Mouse (Mus musculus) hindbrain, embryonic 11.5 days (tissue): ENCODE measurements around the gene Gng7. TPM values are rescaled to one million over a fixed set of nuclear protein-coding genes. Genes with fewer than 3 reads are reported as not detected.
A peak's percentile ranks its signal among the peaks of the same experiment; 100 is the strongest.
"Not testable (repeated sequence)": the region's sequence is repeated elsewhere in the genome, so short reads cannot be mapped to it uniquely, and the experiment has no call there.

Experiments used
- ATAC-seq: fragments of 200-750 bp; cut with Nextera tagmentation; 2 replicates; pipeline ENCODE4 v1.8.0; 2017; ENCODE audit warnings: mild to moderate bottlenecking, moderate TSS enrichment, moderate library complexity; ENCODE audit not compliant: low FRiP score
- DNase-seq: peaks from one replicate; pipeline ENCODE4 v3.0.0-alpha.2; 2015; ENCODE audit warnings: low spot score
- H3K27ac ChIP-seq: fragments of 300-500 bp; sonication (generic); 2 replicates; pipeline ENCODE4 v1.5.1; 2014; ENCODE audit warnings: mild to moderate bottlenecking, low read depth, low read length
- H3K27me3 ChIP-seq: fragments of 300-500 bp; sonication (generic); 2 replicates; pipeline ENCODE4 v1.6.1; 2014; ENCODE audit warnings: mild to moderate bottlenecking, low read length, moderate library complexity, mixed read lengths; ENCODE audit not compliant: control insufficient read depth, insufficient read depth
- H3K36me3 ChIP-seq: fragments of 300-500 bp; sonication (generic); 2 replicates; pipeline ENCODE4 v1.6.1; 2014; ENCODE audit warnings: mild to moderate bottlenecking, low read length, moderate library complexity, mixed read lengths; ENCODE audit not compliant: control insufficient read depth, insufficient read depth
- H3K4me1 ChIP-seq: fragments of 300-500 bp; sonication (generic); replicated peaks from 2 replicates; pipeline ENCODE4 v1.6.1; 2014; ENCODE audit warnings: low read length, mixed read lengths; ENCODE audit not compliant: control insufficient read depth, insufficient read depth
- H3K4me2 ChIP-seq: fragments of 300-500 bp; sonication (generic); replicated peaks from 2 replicates; pipeline ENCODE4 v1.6.1; 2014; ENCODE audit warnings: mild to moderate bottlenecking, low read depth, low read length
- H3K4me3 ChIP-seq: fragments of 300-500 bp; sonication (generic); 2 replicates; pipeline ENCODE4 v1.5.1; 2014; ENCODE audit warnings: low read depth, low read length
- H3K9ac ChIP-seq: fragments of 300-500 bp; sonication (generic); 2 replicates; pipeline ENCODE4 v1.6.1; 2014; ENCODE audit warnings: low read depth, low read length
- H3K9me3 ChIP-seq: fragments of 300-500 bp; sonication (generic); 2 replicates; pipeline ENCODE4 v1.6.1; 2016; ENCODE audit warnings: low read length; ENCODE audit not compliant: control insufficient read depth
- WGBS: fragments of 180-500 bp; shearing (Covaris S2); extraction: QIAGEN DNeasy Blood & Tissue Kit; methylation state at CpG from one replicate; pipeline ENCODE4 v1.1.7; 2014; 5-methylcytosine and 5-hydroxymethylcytosine counted together
- polyA plus RNA-seq: library from polyadenylated mRNA; unstranded; fragments of >200 nt; fragmentation: Nextera tagmentation; extraction: Ambion mirVana; gene quantifications from 2 replicates; pipeline ENCODE4 v1.2.1, GENCODE M21; 2014

Gene Gng7
- polyA plus RNA-seq = 6.6 and 7.2 TPM in 2 replicates

- Histone ChIP-seq H3K27ac (no peak within 1 kb of the TSS), H3K9me3 (no peaks in the 10 kb centered on the region), H3K36me3 (no peaks in the 10 kb centered on the region), H3K27me3 (no peaks in the 10 kb centered on the region), H3K4me2 (peak within 1 kb of the TSS; percentile 41), H3K4me3 (peak within 1 kb of the TSS; percentile 35), H3K9ac (peak within 1 kb of the TSS; percentile 28; the same call in 1 of the 2 replicates), H3K4me1 (no peaks in the 10 kb centered on the region)
- 11% methylated on average over 26 of the region's 31 CpGs for WGBS
- DNase-seq (peak; percentile 98), ATAC-seq (peak; percentile 98)
These were observed at the start of gene Gng7 for GRCm38 (mm10) chr10:81014393-81015384. Gene Gng7, minus strand, starts transcription at chr10:81014945.

- not testable (repeated sequence) for H3K9ac ChIP-seq, H3K4me3 ChIP-seq, H3K4me1 ChIP-seq, H3K9me3 ChIP-seq, H3K36me3 ChIP-seq, DNase-seq, H3K27ac ChIP-seq, H3K27me3 ChIP-seq, ATAC-seq, H3K4me2 ChIP-seq
- WGBS = 87% methylated on average over 8 of the region's 8 CpGs
These were observed 49.8 kb upstream of the Gng7 start for GRCm38 (mm10) chr10:81064519-81064918.

- ATAC-seq = no peak
These were observed 48.0 kb upstream of the Gng7 start for GRCm38 (mm10) chr10:81062710-81063109.

GRCm38 (mm10) chr10:81059603-81060543 lies 45.1 kb upstream of the Gng7 start, which contains the start of gene Sgta:
Gene Sgta, minus strand, starts transcription at chr10:81060181.
- DNase-seq (peak; percentile 100), ATAC-seq (peak; percentile 94)
- Histone ChIP-seq H3K4me3 (peak within 1 kb of the TSS; percentile 86), H3K9me3 (no peaks in the 10 kb centered on the region), H3K27ac (no peak within 1 kb of the TSS), H3K4me1 (peaks cover 9% of the 10 kb centered on the region), H3K9ac (peak within 1 kb of the TSS; percentile 82), H3K36me3 (0 out of 2 replicates have a peak, but pooled peaks cover 3% of the 10 kb centered on the region), H3K27me3 (no peaks in the 10 kb centered on the region), H3K4me2 (peak within 1 kb of the TSS; percentile 84)
- WGBS = under 1% methylated on average over 48 of the region's 48 CpGs

More at GRCm38 (mm10) chr10:81062710-81063109, 48.0 kb upstream of the Gng7 start:
- Histone ChIP-seq H3K27me3 (no peaks in the 10 kb centered on the region), H3K27ac (no peak overlapping the region), H3K4me1 (peaks cover 9% of the 10 kb centered on the region), H3K4me3 (no peak overlapping the region), H3K9me3 (no peaks in the 10 kb centered on the region), H3K36me3 (0 out of 2 replicates have a peak, but pooled peaks cover 2% of the 10 kb centered on the region), H3K4me2 (no peak overlapping the region), H3K9ac (no peak overlapping the region)
- no peak for DNase-seq
- 66% methylated on average over 4 of the region's 4 CpGs for WGBS

- Histone ChIP-seq H3K4me2 (peak overlapping the region; percentile 84), H3K36me3 (0 out of 2 replicates have a peak, but pooled peaks cover 3% of the 10 kb centered on the region), H3K4me1 (peaks cover 9% of the 10 kb centered on the region), H3K9me3 (no peaks in the 10 kb centered on the region), H3K9ac (peak overlapping the region; percentile 82), H3K27ac (no peak overlapping the region), H3K27me3 (no peaks in the 10 kb centered on the region), H3K4me3 (peak overlapping the region; percentile 86)
- DNase-seq = no peak
- WGBS = 93% methylated on average over 6 of the region's 6 CpGs
- no peak for ATAC-seq
These were observed 44.2 kb upstream of the Gng7 start for GRCm38 (mm10) chr10:81058896-81059295.

- Histone ChIP-seq H3K9me3 (no peaks in the 10 kb centered on the region), H3K4me3 (no peak overlapping the region), H3K27ac (no peak overlapping the region), H3K4me2 (no peak overlapping the region), H3K9ac (no peak overlapping the region), H3K36me3 (0 out of 2 replicates have a peak, but pooled peaks cover 3% of the 10 kb centered on the region), H3K27me3 (no peaks in the 10 kb centered on the region), H3K4me1 (peaks cover 9% of the 10 kb centered on the region)
- DNase-seq = no peak
- 94% methylated on average over 23 of the region's 23 CpGs for WGBS
- no peak for ATAC-seq
These were observed 42.8 kb upstream of the Gng7 start for GRCm38 (mm10) chr10:81057406-81058130.

- WGBS = 86% methylated on average over 11 of the region's 11 CpGs
- not testable (repeated sequence) for H3K9ac ChIP-seq, H3K4me2 ChIP-seq, ATAC-seq, H3K9me3 ChIP-seq, DNase-seq, H3K27me3 ChIP-seq, H3K4me3 ChIP-seq, H3K4me1 ChIP-seq, H3K27ac ChIP-seq
- H3K36me3 ChIP-seq = peaks cover 11% of the 10 kb centered on the region; the same call in 1 of the 2 replicates
These were observed 41.1 kb upstream of the Gng7 start for GRCm38 (mm10) chr10:81055802-81056340.
